8 mouse cellular contexts compared by ENCODE assay signal in the genomic region with DNA sequence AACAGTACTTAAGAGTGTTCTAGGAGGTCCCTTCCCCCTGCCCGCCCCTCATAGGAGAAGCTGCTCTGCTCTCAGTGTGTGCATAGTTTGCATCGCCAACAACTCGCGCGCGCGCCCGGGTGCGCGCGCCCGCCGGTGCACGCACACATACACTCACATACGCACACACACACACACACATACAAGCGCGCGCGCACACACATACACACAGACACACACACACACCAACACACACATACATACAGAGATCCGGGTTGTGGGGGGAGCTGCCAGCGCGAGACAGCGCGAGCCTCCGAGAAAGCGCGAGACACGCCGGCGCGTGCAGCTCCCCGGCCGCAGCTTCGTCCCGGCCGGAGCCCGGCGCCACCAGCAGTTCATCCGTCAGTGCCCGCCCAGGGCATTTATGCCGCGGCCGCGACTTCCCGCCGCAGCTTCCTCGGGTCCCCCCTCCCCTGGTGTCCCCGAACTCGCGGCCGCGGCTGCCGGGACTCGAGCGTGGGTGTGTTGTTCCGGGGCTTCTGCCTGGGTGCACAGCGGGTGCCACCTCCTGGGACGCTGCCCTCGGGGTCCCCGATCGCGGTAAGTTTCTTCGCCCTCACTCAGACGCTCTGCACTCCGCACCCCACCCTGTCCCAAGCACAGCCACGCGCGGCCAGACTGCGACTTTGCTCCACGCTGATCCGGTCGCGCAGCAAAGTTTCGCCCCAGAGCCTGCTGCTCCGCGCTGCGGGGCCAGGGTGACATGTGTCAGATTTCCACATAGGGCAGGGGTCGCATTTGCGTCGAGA. TPM values are rescaled to one million over a fixed set of nuclear protein-coding genes. Genes with fewer than 3 reads are reported as not detected.
DNase-seq lines count a peak whose midpoint lies in the region; ATAC-seq and TF ChIP-seq lines count a peak whose summit lies in the region.

Gene Foxp2 (plus strand): TSS at position 167 of the 788 bp plus-strand sequence.

- WGBS in hindbrain, postnatal 0 days, result under 1% methylated on average over 80 of the region's 80 CpGs
- WGBS in liver, embryonic 11.5 days, result under 1% methylated on average over 74 of the region's 80 CpGs

- peak within 1 kb of the TSS; percentile 59 for H3K27ac ChIP-seq in hindbrain, postnatal 0 days
- H3K27ac ChIP-seq in liver, embryonic 11.5 days (ENCODE audit: low read depth, low read length), result peak within 1 kb of the TSS; percentile 5; the same call in 1 of the 2 replicates

- H3K4me2 ChIP-seq in hindbrain, postnatal 0 days (ENCODE audit: low read depth, low read length), result peak within 1 kb of the TSS; percentile 98
- H3K4me2 ChIP-seq in liver, embryonic 11.5 days, result peak within 1 kb of the TSS; percentile 81

- H3K4me1 ChIP-seq in hindbrain, postnatal 0 days (ENCODE audit: insufficient read depth, low read length), result peaks cover 9% of the 10 kb centered on the region
- H3K4me1 ChIP-seq in liver, embryonic 11.5 days (replicated peaks; ENCODE audit: control insufficient read depth, insufficient read depth, low read length), result peaks cover 3% of the 10 kb centered on the region; the same call in 1 of the 2 replicates

- H3K4me3 ChIP-seq in hindbrain, postnatal 0 days (ENCODE audit: low read length), result peak within 1 kb of the TSS; percentile 71
- peak within 1 kb of the TSS; percentile 58 for H3K4me3 ChIP-seq in liver, embryonic 11.5 days (ENCODE audit: low read depth, low read length)

- H3K9ac ChIP-seq in hindbrain, postnatal 0 days (replicated peaks; ENCODE audit: low read length), result peak within 1 kb of the TSS; percentile 69
- H3K9ac ChIP-seq in liver, embryonic 11.5 days (ENCODE audit: low read depth, low read length), result peak within 1 kb of the TSS; percentile 60

- no peaks in the 10 kb centered on the region for H3K9me3 ChIP-seq in hindbrain, postnatal 0 days (ENCODE audit: low read length)
- H3K9me3 ChIP-seq in liver, embryonic 11.5 days (ENCODE audit: control insufficient read depth, low read length), result no peaks in the 10 kb centered on the region

- H3K27me3 ChIP-seq in hindbrain, postnatal 0 days (ENCODE audit: insufficient read depth, low read length), result no peaks in the 10 kb centered on the region
- H3K27me3 ChIP-seq in liver, embryonic 11.5 days (replicated peaks; ENCODE audit: control insufficient read depth, insufficient read depth, low read length), result peaks cover 55% of the 10 kb centered on the region

- no peak for TF ChIP-seq CTCF in hindbrain, postnatal 0 days (IDR thresholded peaks at IDR 0.05; ENCODE audit: low read depth)

- no peaks in the 10 kb centered on the region for H3K36me3 ChIP-seq in hindbrain, postnatal 0 days (ENCODE audit: insufficient read depth, low read length)
- no peaks in the 10 kb centered on the region for H3K36me3 ChIP-seq in liver, embryonic 11.5 days (ENCODE audit: control insufficient read depth, insufficient read depth, low read length)

- DNase-seq in ovary, postnatal 36 days (ENCODE audit: low spot score), result peak; percentile 48
- no peak for DNase-seq in ovary, adult 18-20 months (ENCODE audit: low spot score)
- peak; percentile 26 to 30 for DNase-seq in cerebellum, postnatal 36 days
- DNase-seq in gastrocnemius, postnatal 10 days, result peak; percentile 59
- peak; percentile 81 for DNase-seq in hindbrain, postnatal 0 days (ENCODE audit: low spot score)
- DNase-seq in liver, embryonic 11.5 days (ENCODE audit: low spot score), result peak; percentile 57
- DNase-seq in neural tube, embryonic 10.5 days (ENCODE audit: extremely low spot score, low spot score), result peak; percentile 82
- DNase-seq in yolk sac, embryonic 10.5 days (ENCODE audit: low spot score), result peak; percentile 57

- ATAC-seq in hindbrain, postnatal 0 days, result peak; percentile 85
- peak; percentile 66 for ATAC-seq in liver, embryonic 11.5 days (replicated peaks; ENCODE audit: low FRiP score)

RNA-seq across cellular contexts. Expression of gene Foxp2, which starts in this region (rescaled TPM):
- 1 to 10 TPM; 2.8 to 4.9 TPM for total RNA-seq in gastrocnemius, postnatal 10 days (2021)
- 42.0 and 69.7 TPM in 2 replicates for total RNA-seq in hindbrain, postnatal 0 days (2014; rRNA removed)
- 28.2 and 34.6 TPM in 2 replicates for polyA plus RNA-seq in hindbrain, postnatal 0 days (2015; fragmentation: Nextera tagmentation; extraction: Ambion mirVana)
- polyA plus RNA-seq in liver, embryonic 11.5 days (2014; fragmentation: Nextera tagmentation; extraction: Ambion mirVana), result 4.9 and 5.8 TPM in 2 replicates
